Mouse (Mus musculus): Measurements from ENCODE around the gene Szrd1.

DNA sequence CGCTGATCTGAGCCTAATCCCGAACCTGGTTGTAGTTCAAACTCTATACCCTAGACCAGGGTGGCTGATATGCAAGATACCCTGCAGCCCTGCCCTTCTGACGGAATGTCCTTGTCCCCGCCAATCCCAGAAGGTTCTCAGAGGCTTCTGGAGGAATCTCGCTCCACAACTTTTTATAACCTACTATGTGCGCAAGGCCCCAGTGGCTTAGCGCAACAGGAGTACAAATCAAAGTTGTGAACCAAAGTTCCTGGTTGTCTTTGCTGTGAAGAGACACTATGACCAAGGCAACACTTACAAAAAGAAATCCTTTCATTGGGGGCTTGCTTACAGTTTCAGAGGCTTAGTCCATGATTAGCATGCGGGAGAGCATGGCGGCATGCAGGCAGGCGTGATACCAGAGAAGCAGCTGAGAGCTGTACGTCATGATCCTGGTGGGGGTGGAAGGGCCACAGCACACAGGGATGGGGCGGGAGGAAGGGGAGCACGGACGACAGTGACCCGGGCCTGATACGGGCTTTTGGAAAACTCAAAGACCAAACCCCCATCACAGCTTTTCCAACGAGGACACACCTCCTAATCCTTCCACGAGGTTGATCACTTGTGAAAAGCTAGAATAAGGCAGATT, 61.0 kb downstream of the Szrd1 start:
- TF ChIP-seq CTCF (IDR thresholded peaks at IDR 0.05; ENCODE audit: control insufficient read depth, insufficient read depth, insufficient read length) (no peak), MYOD1 (IDR thresholded peaks at IDR 0.05; ENCODE audit: control insufficient read depth, insufficient read length, low read depth) (no peak)

All from C2C12 (cell line).